Mouse (Mus musculus) ES-E14 (cell line): ENCODE measurements at regions not wholly inside any gene's neighbourhood (a gene's known extent, or its start where the extent isn't known, plus 50 kb on each side); places are given as distances from the start of the nearest gene placed in this dataset.

Experiments
- DNase-seq: peaks from one replicate; pipeline ENCODE4 v3.0.0-alpha.2; 2013; ENCODE audit warnings: low read depth, low spot score
- H3K27ac ChIP-seq: 2 replicates; pipeline ENCODE4 v1.5.1; 2012; ENCODE audit warnings: low read depth, mild to moderate bottlenecking, low read length, moderate library complexity, mixed read lengths; ENCODE audit not compliant: poor library complexity, insufficient read depth, severe bottlenecking
- H3K36me3 ChIP-seq: 2 replicates; pipeline ENCODE4 v1.6.1; 2012; ENCODE audit warnings: mild to moderate bottlenecking, low read length, moderate library complexity, mixed read lengths; ENCODE audit not compliant: control insufficient read depth, poor library complexity, insufficient read depth, severe bottlenecking
- H3K4me1 ChIP-seq, 2 experiments: fragments of 150-350 bp in 1 of 2; sonication (generic) in 1 of 2; 2 replicates each; pipeline ENCODE4 v1.6.1; 2012; ENCODE audit warnings: low read length in 2 of 2, mild to moderate bottlenecking in 1 of 2, mixed read lengths in 1 of 2; ENCODE audit not compliant: control insufficient read depth in 2 of 2, insufficient read depth in 2 of 2, poor library complexity in 1 of 2
- H3K4me3 ChIP-seq, 2 experiments: fragments of 150-350 bp in 1 of 2; sonication (generic) in 1 of 2; 2 replicates each; pipeline ENCODE4 v1.5.1; 2012; ENCODE audit warnings: low read length in 2 of 2, low read depth in 1 of 2, mild to moderate bottlenecking in 1 of 2, mixed read lengths in 1 of 2; ENCODE audit not compliant: insufficient read depth in 1 of 2, poor library complexity in 1 of 2, severe bottlenecking in 1 of 2
- H3K9ac ChIP-seq: 2 replicates; pipeline ENCODE4 v1.6.1; 2012; ENCODE audit warnings: low read depth, mild to moderate bottlenecking, low read length, mixed read lengths; ENCODE audit not compliant: poor library complexity, insufficient read depth, severe bottlenecking
- H3K9me3 ChIP-seq: fragments of 150-350 bp; sonication (generic); 2 replicates; pipeline ENCODE4 v1.6.1; 2012; ENCODE audit warnings: low read depth, mild to moderate bottlenecking, low read length; ENCODE audit not compliant: control insufficient read depth, insufficient read depth
- CHD2 ChIP-seq: IDR thresholded peaks from 2 replicates; pipeline ENCODE4 v1.6.1; 2014; ENCODE audit warnings: mild to moderate bottlenecking, low read depth, low read length, inconsistent platforms
- HCFC1 ChIP-seq: IDR thresholded peaks from 2 replicates; pipeline ENCODE4 v1.6.1; 2012; ENCODE audit warnings: low read length, inconsistent platforms, borderline replicate concordance; ENCODE audit not compliant: insufficient read depth
- MAFK ChIP-seq: IDR thresholded peaks from 2 replicates; pipeline ENCODE4 v1.6.1; 2014; ENCODE audit warnings: mild to moderate bottlenecking, low read depth, low read length, inconsistent platforms; ENCODE audit not compliant: insufficient read depth
- ZC3H11A ChIP-seq: IDR thresholded peaks from 2 replicates; pipeline ENCODE4 v1.6.1; 2012; ENCODE audit warnings: low read depth, mild to moderate bottlenecking, inconsistent platforms, low read length, borderline replicate concordance
- ZNF384 ChIP-seq: IDR thresholded peaks from 2 replicates; pipeline ENCODE4 v1.6.1; 2012; ENCODE audit warnings: low read depth, low read length, inconsistent platforms
- in situ Hi-C, 2 experiments: fragments of 600-800 bp; cut with MboI; formaldehyde crosslinking; loops; one replicate each; pipeline ENCODE4 v1.15.1; 2025; ENCODE audit warnings: low sequenced_read_pairs in 2 of 2, inconsistent platforms in 1 of 2; ENCODE audit not compliant: unreplicated experiment in 2 of 2

- no peak overlapping the region for H3K9ac ChIP-seq
- H3K4me1 ChIP-seq: no peaks in the 10 kb centered on the region
- H3K27ac ChIP-seq: no peak overlapping the region
- H3K36me3 ChIP-seq: no peaks in the 10 kb centered on the region
- H3K4me3 ChIP-seq: no peak overlapping the region
- TF ChIP-seq ZC3H11A (no peak), HCFC1 (no peak), ZNF384 (no peak), MAFK (no peak)
- DNase-seq: no peak
- H3K9me3 ChIP-seq: no peaks in the 10 kb centered on the region
- in situ Hi-C loops: no loop called here
Measured at GRCm38 (mm10) chr8:44042572-44043355, 332.9 kb upstream of the Adam34 start.

GRCm38 (mm10) chr8:44034211-44034610 is 324.4 kb upstream of the Adam34 start:
- in situ Hi-C loops: no loop called here
- no peak for TF ChIP-seq ZC3H11A
- no peak for TF ChIP-seq CHD2
- no peak for TF ChIP-seq HCFC1
- TF ChIP-seq MAFK: no peak
- no peaks in the 10 kb centered on the region for H3K4me1 ChIP-seq

GRCm38 (mm10) chr8:44031376-44031775 is 321.5 kb upstream of the Adam34 start:
- TF ChIP-seq HCFC1 (no peak), MAFK (no peak), ZC3H11A (no peak), CHD2 (no peak), ZNF384 (no peak)
- Histone ChIP-seq H3K9me3 (no peaks in the 10 kb centered on the region), H3K9ac (no peak overlapping the region), H3K4me1 (no peaks in the 10 kb centered on the region), H3K36me3 (no peaks in the 10 kb centered on the region), H3K4me3 (no peak overlapping the region), H3K27ac (no peak overlapping the region)
- no peak for DNase-seq
- in situ Hi-C loops: no loop called here

More at GRCm38 (mm10) chr8:44034211-44034610, 324.4 kb upstream of the Adam34 start:
- Histone ChIP-seq H3K9me3 (no peaks in the 10 kb centered on the region), H3K9ac (no peak overlapping the region), H3K27ac (no peak overlapping the region), H3K36me3 (no peaks in the 10 kb centered on the region), H3K4me3 (no peak overlapping the region)
- DNase-seq: no peak

GRCm38 (mm10) chr8:44030972-44031371 is 321.1 kb upstream of the Adam34 start:
- no peak for TF ChIP-seq CHD2
- TF ChIP-seq ZNF384: no peak
- no peak for TF ChIP-seq HCFC1
- TF ChIP-seq ZC3H11A: no peak
- TF ChIP-seq MAFK: no peak
- no peaks in the 10 kb centered on the region for H3K36me3 ChIP-seq
- H3K4me1 ChIP-seq: no peaks in the 10 kb centered on the region
- no peak overlapping the region for H3K9ac ChIP-seq
- no peaks in the 10 kb centered on the region for H3K9me3 ChIP-seq
- no peak for DNase-seq
- in situ Hi-C loops: no loop called here
- H3K4me3 ChIP-seq: no peak overlapping the region
- no peak overlapping the region for H3K27ac ChIP-seq

GRCm38 (mm10) chr8:44027738-44028137 is 317.9 kb upstream of the Adam34 start:
- no peak for DNase-seq
- no peaks in the 10 kb centered on the region for H3K4me1 ChIP-seq
- H3K9ac ChIP-seq: no peak overlapping the region
- no peak overlapping the region for H3K27ac ChIP-seq
- in situ Hi-C loops: no loop called here
- H3K4me3 ChIP-seq: no peak overlapping the region
- H3K9me3 ChIP-seq: no peaks in the 10 kb centered on the region
- TF ChIP-seq MAFK: no peak
- H3K36me3 ChIP-seq: no peaks in the 10 kb centered on the region
